Mouse (Mus musculus) liver, postnatal 0 days (tissue): ENCODE data around the gene Triobp. TPM values are rescaled to one million over a fixed set of nuclear protein-coding genes. Genes with fewer than 3 reads are reported as not detected.
A peak's percentile ranks its signal among the peaks of the same experiment; 100 is the strongest.

Experiments
- ATAC-seq: fragments of 200-750 bp; cut with Nextera tagmentation; 2 replicates; pipeline ENCODE4 v1.8.0; 2017; ENCODE audit warnings: mild to moderate bottlenecking, moderate library complexity
- DNase-seq: peaks from one replicate; pipeline ENCODE4 v3.0.0-alpha.2; 2016
- H3K27ac ChIP-seq: fragments of 300-500 bp; sonication (generic); 2 replicates; pipeline ENCODE4 v1.5.1; 2014; ENCODE audit warnings: antibody characterized with exemption, moderate library complexity, mild to moderate bottlenecking, low read depth
- H3K27me3 ChIP-seq: fragments of 300-500 bp; sonication (generic); 2 replicates; pipeline ENCODE4 v1.6.1; 2014; ENCODE audit warnings: low read length, control low read depth, mixed read lengths; ENCODE audit not compliant: insufficient read depth
- H3K36me3 ChIP-seq: fragments of 300-500 bp; sonication (generic); replicated peaks from 2 replicates; pipeline ENCODE4 v1.6.1; 2014; ENCODE audit warnings: mild to moderate bottlenecking, control low read depth, low read length, moderate library complexity, mixed read lengths; ENCODE audit not compliant: insufficient read depth
- H3K4me1 ChIP-seq: fragments of 300-500 bp; sonication (generic); 2 replicates; pipeline ENCODE4 v1.6.1; 2014; ENCODE audit warnings: antibody characterized with exemption, mild to moderate bottlenecking, control low read depth; ENCODE audit not compliant: insufficient read depth
- H3K4me2 ChIP-seq: fragments of 300-500 bp; sonication (generic); 2 replicates; pipeline ENCODE4 v1.6.1; 2014; ENCODE audit warnings: low read depth, mild to moderate bottlenecking, low read length, moderate library complexity, mixed read lengths
- H3K4me3 ChIP-seq: fragments of 300-500 bp; sonication (generic); 2 replicates; pipeline ENCODE4 v1.5.1; 2014; ENCODE audit warnings: low read depth, low read length
- H3K9ac ChIP-seq: fragments of 300-500 bp; sonication (generic); replicated peaks from 2 replicates; pipeline ENCODE4 v1.6.1; 2014; ENCODE audit warnings: mild to moderate bottlenecking, moderate library complexity
- H3K9me3 ChIP-seq: fragments of 300-500 bp; sonication (generic); 2 replicates; pipeline ENCODE4 v1.6.1; 2016; ENCODE audit warnings: mild to moderate bottlenecking, control low read depth, low read length, mixed read lengths
- CTCF ChIP-seq: sonication (generic); IDR thresholded peaks from 2 replicates; pipeline ENCODE4 v1.5.1; 2016; ENCODE audit warnings: antibody characterized with exemption, low read depth
- EP300 ChIP-seq: IDR thresholded peaks from 2 replicates; pipeline ENCODE4 v1.6.1; 2016; ENCODE audit warnings: antibody characterized with exemption, low read depth, mild to moderate bottlenecking
- WGBS: fragments of 180-500 bp; shearing (Covaris S2); extraction: QIAGEN DNeasy Blood & Tissue Kit; methylation state at CpG from one replicate; pipeline ENCODE4 v1.1.7; 2014; ENCODE audit not compliant: insufficient replicate concordance; 5-methylcytosine and 5-hydroxymethylcytosine counted together
- polyA plus RNA-seq: library from polyadenylated mRNA; unstranded; fragments of >200 nt; fragmentation: Nextera tagmentation; extraction: Ambion mirVana; gene quantifications from 2 replicates; pipeline ENCODE4 v1.2.1, GENCODE M21; 2015

The Triobp gene
- polyA plus RNA-seq, 1 experiment from 2014 or later = 11.9 TPM

- 83% methylated on average over 12 of the region's 12 CpGs for WGBS
- TF ChIP-seq EP300 = no peak
- no peak for TF ChIP-seq CTCF
- DNase-seq (no peak), ATAC-seq (no peak)
- H3K9me3 ChIP-seq = no peaks in the 10 kb centered on the region
- H3K4me1 ChIP-seq = peaks cover 34% of the 10 kb centered on the region
- no peak overlapping the region for H3K9ac ChIP-seq
- no peaks in the 10 kb centered on the region for H3K27me3 ChIP-seq
- H3K27ac ChIP-seq = no peak overlapping the region
- no peak overlapping the region for H3K4me2 ChIP-seq
- no peaks in the 10 kb centered on the region for H3K36me3 ChIP-seq
- no peak overlapping the region for H3K4me3 ChIP-seq
These were observed 27.6 kb upstream of the Triobp start for GRCm38 (mm10) chr15:78919914-78920313.

DNA sequence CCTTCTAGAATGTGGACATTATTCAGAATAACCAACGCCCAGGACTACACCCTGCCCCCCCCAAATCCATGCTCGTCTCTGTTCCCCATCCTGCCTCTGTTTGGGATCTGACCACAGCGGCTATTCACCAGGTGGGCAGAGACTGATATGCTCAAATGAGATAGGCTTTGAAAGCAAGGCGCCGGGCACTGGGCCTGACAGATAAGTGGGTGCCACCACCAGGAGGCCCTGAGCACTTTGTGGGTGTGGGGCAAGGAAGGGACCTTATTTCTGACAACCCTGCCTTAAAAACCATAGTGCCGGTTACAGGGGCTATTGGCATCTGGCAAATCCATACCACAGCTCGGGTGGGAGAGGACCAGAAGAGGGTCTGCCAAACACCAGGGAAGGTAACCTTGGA, 24.8 kb upstream of the Triobp start:
- 47% methylated on average over 7 of the region's 7 CpGs for WGBS
- Histone ChIP-seq H3K36me3 (no peaks in the 10 kb centered on the region), H3K27ac (peak overlapping the region; percentile 93), H3K9ac (peak overlapping the region; percentile 58), H3K4me2 (peak overlapping the region; percentile 72), H3K27me3 (no peaks in the 10 kb centered on the region), H3K9me3 (no peaks in the 10 kb centered on the region), H3K4me1 (peaks cover 51% of the 10 kb centered on the region), H3K4me3 (peak overlapping the region; percentile 28)
- TF ChIP-seq EP300 = peak; percentile 96
- TF ChIP-seq CTCF = peak; percentile 61
- ATAC-seq (peak; percentile 83), DNase-seq (peak; percentile 79)

DNA sequence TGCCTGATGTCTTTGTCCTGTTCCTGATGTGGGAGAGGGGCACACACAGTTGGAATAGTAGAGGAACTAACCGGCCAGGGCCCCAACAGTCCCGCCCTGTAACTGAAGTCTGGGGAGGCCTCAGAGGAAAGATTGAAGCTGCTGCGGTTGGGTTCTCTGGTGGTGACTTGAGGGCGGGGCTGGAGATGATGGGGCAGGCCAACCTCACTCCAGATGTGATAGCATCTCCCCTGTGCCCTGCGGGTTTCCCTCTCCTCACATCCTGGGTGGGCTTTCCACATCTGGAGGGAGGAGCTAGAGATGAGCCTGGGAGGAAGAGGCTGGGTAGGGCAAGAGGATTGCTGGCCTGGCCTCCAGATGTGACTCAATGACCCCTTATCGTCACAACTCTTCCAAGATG, 23.9 kb upstream of the Triobp start:
- Histone ChIP-seq H3K9ac (peak overlapping the region; percentile 58), H3K9me3 (no peaks in the 10 kb centered on the region), H3K4me3 (peak overlapping the region; percentile 28), H3K4me1 (peaks cover 60% of the 10 kb centered on the region), H3K27ac (peak overlapping the region; percentile 93), H3K27me3 (no peaks in the 10 kb centered on the region), H3K36me3 (no peaks in the 10 kb centered on the region), H3K4me2 (peak overlapping the region; percentile 72)
- no peak for TF ChIP-seq CTCF
- TF ChIP-seq EP300 = 0 out of 2 replicates have a peak, but pooled peaks have one; percentile 55
- DNase-seq = peak; percentile 77
- peak; percentile 72 for ATAC-seq
- 36% methylated on average over 6 of the region's 6 CpGs for WGBS

- no peaks in the 10 kb centered on the region for H3K27me3 ChIP-seq
- H3K4me1 ChIP-seq = peaks cover 61% of the 10 kb centered on the region
- 0 out of 2 replicates have a peak overlapping the region, but pooled peaks have one; percentile 42 for H3K9ac ChIP-seq
- no peak overlapping the region for H3K4me3 ChIP-seq
- 58% methylated on average over 8 of the region's 8 CpGs for WGBS
- H3K36me3 ChIP-seq = no peaks in the 10 kb centered on the region
- DNase-seq = no peak
- no peak for ATAC-seq
- TF ChIP-seq EP300 (no peak), CTCF (no peak)
- peak overlapping the region; percentile 29; the same call in 1 of the 2 replicates for H3K27ac ChIP-seq
- H3K9me3 ChIP-seq = no peaks in the 10 kb centered on the region
- no peak overlapping the region for H3K4me2 ChIP-seq
These were observed 22.4 kb upstream of the Triobp start for GRCm38 (mm10) chr15:78925129-78925528.

DNA sequence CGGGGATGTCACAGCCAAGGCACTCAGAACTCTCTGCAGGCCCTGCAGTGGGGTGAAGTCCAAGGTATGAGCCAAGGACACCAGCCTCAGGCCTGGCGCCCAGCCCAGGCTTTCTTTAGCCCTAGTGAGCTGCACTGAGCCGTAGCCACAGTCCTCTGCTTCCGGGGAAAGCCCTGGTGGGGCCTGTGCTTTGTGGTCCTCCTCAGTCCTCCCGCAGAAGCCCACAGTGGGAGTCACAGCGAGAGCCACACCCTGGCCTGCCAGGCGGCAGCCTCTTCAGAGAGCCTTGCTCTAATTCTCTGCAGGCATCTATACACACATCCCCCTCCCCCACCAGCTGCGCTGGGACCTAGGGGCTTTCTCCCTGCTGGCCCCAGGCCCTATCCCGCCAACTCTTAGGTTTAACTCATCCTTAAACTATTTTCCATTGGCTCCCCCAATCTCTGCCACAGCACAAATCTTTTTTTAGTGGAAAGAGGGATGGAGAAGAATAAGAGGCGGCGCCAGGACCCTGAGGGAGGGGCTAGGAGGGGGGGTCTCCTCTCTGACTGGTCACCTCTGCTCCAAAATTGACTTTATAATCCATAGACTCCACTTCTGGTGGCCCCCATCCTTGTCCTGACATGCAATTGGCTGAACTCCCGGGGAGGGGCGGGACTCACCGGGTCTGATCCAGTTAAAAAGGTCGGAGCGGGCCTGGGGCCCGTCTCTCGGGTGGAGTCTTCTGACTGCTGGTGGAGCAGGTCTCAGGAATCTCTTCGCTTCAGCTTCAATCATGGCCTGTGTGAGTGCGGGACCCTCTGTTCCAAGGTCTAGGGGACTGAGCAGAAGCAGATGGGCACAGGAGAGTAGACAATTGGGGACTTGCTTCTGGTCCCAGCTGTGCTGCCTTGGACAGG, 21.3 kb upstream of the Triobp start, which contains the start of gene Lgals1:
Gene Lgals1, plus strand, starts transcription at position 705 of the 899 bp plus-strand sequence.
- TF ChIP-seq EP300 (no peak), CTCF (no peak)
- H3K9me3 ChIP-seq = no peaks in the 10 kb centered on the region
- peak within 1 kb of the TSS; percentile 43 for H3K4me3 ChIP-seq
- no peaks in the 10 kb centered on the region for H3K27me3 ChIP-seq
- ATAC-seq = peak; percentile 32
- H3K4me1 ChIP-seq = peaks cover 61% of the 10 kb centered on the region
- peak within 1 kb of the TSS; percentile 49 for H3K9ac ChIP-seq
- H3K36me3 ChIP-seq = no peaks in the 10 kb centered on the region
- peak; percentile 84 for DNase-seq
- peak within 1 kb of the TSS; percentile 69 for H3K4me2 ChIP-seq
- peak within 1 kb of the TSS; percentile 67 for H3K27ac ChIP-seq
- 8% methylated on average over 20 of the region's 20 CpGs for WGBS

- no peak for ATAC-seq
- WGBS = 14% methylated on average over 15 of the region's 15 CpGs
- peaks cover 57% of the 10 kb centered on the region for H3K4me1 ChIP-seq
These were observed 20.3 kb upstream of the Triobp start for GRCm38 (mm10) chr15:78927021-78927787.

More at GRCm38 (mm10) chr15:78927021-78927787, 20.3 kb upstream of the Triobp start:
- TF ChIP-seq CTCF = no peak
- TF ChIP-seq EP300 = no peak
- Histone ChIP-seq H3K27ac (peak overlapping the region; percentile 67), H3K4me2 (peak overlapping the region; percentile 69), H3K9ac (peak overlapping the region; percentile 49), H3K4me3 (peak overlapping the region; percentile 43), H3K36me3 (no peaks in the 10 kb centered on the region), H3K9me3 (no peaks in the 10 kb centered on the region), H3K27me3 (no peaks in the 10 kb centered on the region)
- DNase-seq = no peak
